Mouse (Mus musculus): ENCODE measurements around the gene Trim41. TPM values are rescaled to one million over a fixed set of nuclear protein-coding genes. Genes with fewer than 3 reads are reported as not detected.
"Not testable (repeated sequence)": the region's sequence is repeated elsewhere in the genome, so short reads cannot be mapped to it uniquely, and the experiment has no call there.

The Trim41 gene
- total RNA-seq, 2 experiments from 2014 or later: 16.3 to 21.0 TPM

DNA sequence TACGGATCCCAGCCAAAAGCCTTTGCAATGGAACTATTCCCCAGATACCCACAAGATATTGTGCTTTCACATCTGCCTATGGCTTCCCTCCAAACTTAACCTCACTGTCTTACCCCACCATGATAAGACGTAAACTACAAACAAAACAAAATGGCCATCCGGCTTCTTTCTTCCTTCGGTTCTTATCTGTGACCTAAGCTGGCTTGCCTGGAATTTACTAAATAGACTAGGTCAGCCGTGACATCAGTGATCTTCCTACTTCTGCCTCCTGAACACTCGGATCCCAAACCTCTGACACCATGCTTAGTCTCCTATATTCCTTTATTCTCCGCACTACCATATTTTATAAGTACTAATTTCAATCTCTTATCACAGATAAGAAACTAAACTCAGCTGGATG, 18.8 kb downstream of the Trim41 start:
- intact Hi-C loops (cut with DNase I; ENCODE audit: low total_unique reads): no loop called here
- DNase-seq: no peak

DNA sequence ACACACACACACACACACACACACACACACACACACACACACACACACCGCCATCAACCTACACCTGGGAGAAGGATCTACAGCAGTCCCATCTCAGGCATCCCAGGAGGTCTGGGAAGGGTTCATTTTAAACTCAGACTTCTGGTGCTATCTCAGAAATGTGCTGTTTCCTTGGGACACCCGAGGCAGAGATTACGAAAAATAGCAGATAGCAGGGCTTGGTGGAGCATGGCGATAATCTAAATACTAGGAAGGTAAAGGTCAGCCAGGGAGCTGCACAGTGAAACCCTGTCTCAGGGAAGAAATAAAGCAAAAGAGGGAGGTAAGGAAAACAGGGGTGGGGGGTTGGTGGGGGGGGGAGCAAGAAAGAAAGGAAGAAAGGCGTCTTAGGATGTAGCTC, 19.9 kb downstream of the Trim41 start:
- intact Hi-C loops (cut with DNase I; ENCODE audit: low total_unique reads): no loop called here
- no peak for DNase-seq

DNA sequence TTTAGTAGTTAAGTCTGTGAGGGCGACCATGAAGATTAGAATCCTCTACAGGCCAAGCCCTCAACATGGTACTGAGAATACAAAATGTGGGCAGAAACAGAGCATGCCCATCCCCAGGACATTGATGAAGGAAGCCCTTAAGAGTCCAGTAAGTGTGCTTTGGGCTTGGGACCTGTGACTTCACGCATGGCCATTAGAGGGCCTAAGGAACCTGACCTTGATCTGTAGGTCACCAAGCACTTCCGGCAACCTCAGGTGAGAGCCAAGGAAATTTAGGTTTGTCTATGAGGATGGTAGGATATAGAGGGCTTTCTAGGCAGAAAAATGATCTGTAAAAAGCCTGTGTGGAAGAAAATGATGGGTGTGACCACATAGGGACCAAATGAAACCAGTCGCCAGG, 20.9 kb downstream of the Trim41 start:
- intact Hi-C loops (cut with DNase I; ENCODE audit: low total_unique reads): no loop called here
- DNase-seq: no peak

DNA sequence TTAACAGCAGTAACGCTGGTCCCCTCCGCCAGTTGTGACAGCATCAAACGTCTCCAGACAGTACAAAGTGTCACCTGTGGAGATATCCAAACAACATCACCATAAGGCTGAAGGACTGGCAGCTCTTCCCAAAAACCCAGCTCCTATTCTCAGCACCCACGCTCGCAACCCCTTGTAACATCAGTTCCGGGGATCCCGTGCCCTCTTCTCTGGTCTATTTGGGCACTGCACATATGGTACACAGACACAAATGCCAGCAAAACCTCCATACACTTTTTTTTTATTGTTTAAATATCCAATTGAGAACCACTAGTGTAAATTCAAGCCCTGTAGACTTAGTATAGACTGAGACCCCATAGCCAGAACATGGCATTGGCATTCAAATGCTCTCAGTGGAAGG, 21.9 kb downstream of the Trim41 start:
- no peak for DNase-seq
- intact Hi-C loops (cut with DNase I; ENCODE audit: low total_unique reads): no loop called here

DNA sequence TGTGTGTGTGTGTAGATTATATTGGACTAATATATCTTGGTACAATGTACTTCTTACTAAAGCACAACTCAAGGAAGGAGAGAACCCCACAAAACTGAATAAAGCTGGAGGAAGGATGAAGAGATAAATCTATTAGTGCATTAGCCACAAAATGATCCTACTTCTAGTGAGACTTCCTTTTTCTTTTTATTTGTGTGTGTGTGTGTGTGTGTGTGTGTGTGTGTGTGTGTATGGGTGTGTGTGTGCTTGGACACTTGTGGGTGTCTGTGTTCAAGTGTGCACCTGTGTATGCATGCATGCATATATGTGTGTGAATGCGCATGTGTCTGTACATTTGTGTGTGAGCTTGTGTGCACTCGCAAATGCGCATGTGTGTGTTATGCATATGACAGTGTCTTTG, 24.0 kb downstream of the Trim41 start:
- no peak for DNase-seq
- intact Hi-C loops (cut with DNase I; ENCODE audit: low total_unique reads): no loop called here

DNA sequence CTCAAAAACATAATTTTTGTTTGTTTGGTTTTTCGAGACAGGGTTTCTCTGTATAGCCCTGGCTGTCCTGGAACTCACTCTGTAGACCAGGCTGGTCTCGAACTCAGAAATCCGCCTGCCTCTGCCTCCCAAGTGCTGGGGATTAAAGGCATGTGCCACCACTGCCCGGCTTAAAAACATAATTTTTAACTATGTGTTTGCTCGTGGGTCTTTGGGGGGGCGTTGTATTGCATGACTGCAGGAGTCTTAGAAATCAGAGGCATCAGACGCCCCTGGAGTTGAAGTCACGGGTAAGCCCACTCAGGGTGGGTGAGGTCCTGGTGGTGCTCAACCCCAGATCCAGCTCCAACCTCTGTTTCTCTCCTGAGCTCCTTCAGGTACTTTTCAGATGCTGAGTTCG, 25.3 kb downstream of the Trim41 start:
- DNase-seq; intact Hi-C loops (cut with DNase I; ENCODE audit: low total_unique reads): not testable (repeated sequence)

DNA sequence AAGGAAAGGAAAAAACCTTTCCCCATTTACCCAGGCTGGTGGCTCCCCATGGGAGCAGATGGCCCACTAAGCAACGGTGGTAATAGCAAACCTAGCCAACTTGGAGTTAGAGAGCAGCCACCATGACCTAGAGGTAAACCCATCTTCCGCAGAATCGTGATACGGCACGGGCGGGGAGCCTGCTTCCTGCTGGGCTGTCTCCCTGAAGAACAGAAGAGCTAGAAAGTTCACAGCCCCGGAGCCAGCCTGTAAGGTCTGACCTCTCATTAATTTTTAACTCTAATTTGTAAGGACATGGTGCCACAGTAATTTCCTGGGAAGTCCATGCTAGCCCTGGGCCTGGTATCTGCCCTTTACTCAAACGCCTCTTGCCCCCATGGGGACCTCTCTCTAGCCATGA, 26.2 kb downstream of the Trim41 start:
- intact Hi-C loops (cut with DNase I; ENCODE audit: low total_unique reads): no loop called here
- no peak for DNase-seq

DNA sequence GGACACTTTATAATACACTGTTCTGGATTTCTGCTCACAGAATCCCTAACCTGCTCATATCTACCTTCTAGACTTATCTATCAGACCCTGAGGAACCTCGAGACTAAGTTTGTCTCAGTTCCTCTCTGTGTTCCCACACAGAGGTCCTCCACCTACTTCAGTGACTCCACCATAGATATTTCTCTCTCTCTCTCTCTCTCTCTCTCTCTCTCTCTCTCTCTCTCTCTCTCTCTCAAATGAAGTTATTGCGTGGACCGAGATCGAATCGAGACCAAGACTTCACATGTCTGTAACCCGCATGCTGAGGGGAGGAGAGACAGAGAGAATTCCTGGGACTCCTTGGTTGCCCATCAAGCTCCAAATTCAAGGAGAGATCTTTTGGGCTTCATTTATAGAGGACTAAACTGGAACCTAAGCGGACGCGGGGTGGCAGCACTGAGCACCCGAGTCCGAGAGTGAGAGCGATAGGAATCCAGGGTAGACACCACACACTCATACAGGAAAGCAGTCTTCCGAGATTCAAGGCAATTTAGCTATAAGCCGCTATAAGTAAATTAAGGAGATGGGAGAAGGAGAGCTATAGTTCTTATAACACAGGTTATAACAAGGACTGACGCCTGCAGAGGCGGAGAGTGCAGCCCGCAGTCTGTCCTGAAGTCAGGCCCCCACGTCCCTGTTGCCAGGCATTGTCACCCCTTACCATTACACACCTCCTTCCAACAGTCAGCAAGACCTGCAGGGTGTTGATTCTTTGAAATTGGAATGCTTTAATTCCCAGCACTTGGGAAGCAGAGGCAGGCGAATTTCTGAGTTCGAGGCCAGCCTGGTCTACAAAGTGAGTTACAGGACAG, 27.0 kb downstream of the Trim41 start:
- peak; percentile 81 for DNase-seq
- intact Hi-C loops (cut with DNase I; ENCODE audit: low total_unique reads): loop anchor here (2.0 to 5.0 kb wide), 2 partner anchors 69 to 312 kb away; no protein-coding TSS in a partner anchor

DNA sequence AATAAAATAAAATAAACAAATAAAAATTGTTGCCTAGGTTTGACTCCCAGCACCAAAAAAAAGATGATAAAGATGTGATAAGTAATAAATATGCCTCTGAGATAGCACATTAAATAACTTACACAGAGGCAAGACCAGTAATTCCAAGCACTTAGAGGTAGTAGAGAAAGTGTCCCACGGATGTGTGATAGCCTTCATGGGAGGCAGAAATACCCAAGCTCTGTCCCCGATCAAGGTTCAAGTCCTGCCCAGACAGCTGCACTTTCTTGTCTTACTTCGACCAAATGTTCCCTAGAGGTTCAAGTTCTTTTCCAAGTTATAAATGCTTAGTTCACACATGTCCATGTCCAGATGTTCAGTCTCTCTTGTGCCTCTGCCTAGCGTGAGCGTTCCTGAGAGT, 27.9 kb downstream of the Trim41 start:
- intact Hi-C loops (cut with DNase I; ENCODE audit: low total_unique reads): loop anchor here (2.0 to 5.0 kb wide), 2 partner anchors 70 to 313 kb away; no protein-coding TSS in a partner anchor
- no peak for DNase-seq

DNA sequence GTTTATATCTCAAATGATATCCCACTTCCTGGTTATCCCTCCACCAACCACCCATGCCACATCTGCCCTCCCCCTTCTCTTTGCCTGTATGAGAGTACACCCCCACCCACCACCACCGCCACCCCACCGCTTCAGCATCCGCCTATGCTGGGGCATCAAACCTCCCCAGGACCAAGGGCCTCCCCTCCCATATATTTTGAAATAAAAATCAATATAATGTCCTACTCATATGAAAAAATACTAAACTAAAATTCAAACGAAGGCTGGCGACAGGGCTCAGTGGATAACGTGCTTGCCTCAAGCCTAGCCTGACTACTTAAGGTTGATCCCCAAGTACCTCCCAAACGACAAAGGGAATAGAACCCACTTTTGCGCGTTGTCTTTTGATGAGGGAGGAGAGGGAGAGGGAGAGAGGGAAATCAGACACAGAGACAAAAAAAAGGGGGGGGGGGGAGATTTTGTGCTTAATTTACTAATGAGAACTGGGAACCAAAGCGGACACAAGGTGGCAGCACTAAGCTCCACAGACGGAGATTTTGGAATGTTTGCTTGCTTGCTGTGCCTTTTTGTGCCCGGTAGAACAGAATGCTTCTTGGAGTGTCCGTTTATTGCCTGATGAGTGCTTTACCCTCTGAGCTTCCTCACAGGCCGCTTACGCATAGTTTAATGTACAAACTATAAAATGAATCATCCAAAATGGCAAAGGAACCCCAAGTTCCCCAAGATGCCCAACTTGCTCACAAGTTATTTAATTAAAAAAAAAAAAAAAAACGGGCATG, 28.7 kb downstream of the Trim41 start:
- peak; percentile 66 for DNase-seq
- intact Hi-C loops (cut with DNase I; ENCODE audit: low total_unique reads): loop anchor here (2.0 to 5.0 kb wide), 2 partner anchors 70 to 314 kb away; no protein-coding TSS in a partner anchor

DNA sequence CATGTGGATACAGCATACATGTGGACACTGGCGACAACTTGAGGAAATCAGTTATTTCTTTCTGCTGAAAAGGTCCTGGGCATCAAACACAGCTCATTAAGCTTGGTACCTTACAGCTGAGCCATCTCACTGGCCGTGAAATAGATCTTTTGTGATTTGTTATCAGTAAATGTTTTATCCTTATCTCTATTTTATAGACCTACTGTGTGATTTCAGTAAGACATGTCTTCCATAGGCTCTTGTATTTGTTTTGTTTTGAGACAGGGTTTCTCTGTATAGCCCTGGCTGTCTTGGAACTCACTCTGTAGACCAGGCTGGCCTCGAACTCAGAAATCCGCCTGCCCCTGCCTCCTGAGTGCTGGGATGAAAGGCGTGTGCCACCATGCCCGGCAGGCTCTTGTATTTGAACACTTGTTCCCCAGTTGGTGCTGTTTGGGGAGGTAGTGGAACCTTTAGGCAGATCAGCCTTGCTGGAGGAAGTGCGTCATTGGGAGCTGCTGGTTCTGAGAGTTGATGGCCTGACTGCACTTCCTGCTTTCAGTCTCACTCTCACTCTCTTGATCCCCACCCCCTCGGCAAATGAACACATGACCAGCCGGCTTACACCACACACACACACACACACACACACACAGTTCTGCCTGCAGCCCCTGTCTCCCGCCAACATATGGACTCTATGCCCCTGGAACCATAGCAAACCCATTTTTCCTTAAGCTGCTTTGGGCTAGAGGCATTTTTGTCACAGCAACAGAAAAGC, 29.5 kb downstream of the Trim41 start:
- DNase-seq: peak; percentile 23
- intact Hi-C loops (cut with DNase I; ENCODE audit: low total_unique reads): loop anchor here (2.0 to 5.0 kb wide), 2 partner anchors 71 to 315 kb away; no protein-coding TSS in a partner anchor

DNA sequence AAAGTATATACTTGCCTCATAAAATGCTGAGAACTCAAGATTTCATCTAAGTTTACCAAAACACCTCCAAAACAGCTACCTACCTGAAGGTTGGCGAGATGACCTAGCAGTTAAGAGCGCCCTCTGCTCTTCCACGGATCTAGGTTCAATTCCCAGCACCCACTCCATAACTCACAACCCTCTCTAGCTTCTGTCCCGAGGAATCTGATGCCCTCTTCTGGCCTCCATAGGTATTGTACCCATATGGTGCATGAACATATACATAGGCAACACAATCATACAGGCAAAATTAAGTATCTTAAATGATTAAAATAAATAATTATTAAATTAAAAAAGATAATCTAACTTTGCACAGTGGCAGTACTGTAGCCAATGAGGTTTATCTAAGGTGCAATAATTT, 34.9 kb downstream of the Trim41 start:
- intact Hi-C loops (cut with DNase I; ENCODE audit: low total_unique reads): no loop called here
- DNase-seq: no peak

DNA sequence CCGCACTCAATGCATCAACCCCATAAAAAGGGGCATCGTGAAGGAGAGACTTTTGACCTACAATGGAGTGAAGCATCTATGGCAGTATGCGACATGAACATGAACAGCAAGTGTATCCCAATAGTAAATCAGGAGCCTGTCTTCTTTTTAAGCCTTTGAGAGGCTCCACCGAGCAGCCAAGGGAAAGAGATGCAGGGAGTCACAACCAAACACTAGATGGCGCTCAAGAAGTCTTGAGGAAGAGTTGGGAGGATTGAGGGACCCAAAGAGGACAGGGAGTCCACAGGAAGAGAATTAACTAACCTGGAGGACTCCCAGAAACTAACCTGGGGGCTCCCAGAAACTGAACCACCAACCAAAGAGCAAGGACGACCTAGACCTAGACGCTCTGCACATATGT, 37.7 kb downstream of the Trim41 start:
- intact Hi-C loops (cut with DNase I; ENCODE audit: low total_unique reads): no loop called here
- DNase-seq: no peak

DNA sequence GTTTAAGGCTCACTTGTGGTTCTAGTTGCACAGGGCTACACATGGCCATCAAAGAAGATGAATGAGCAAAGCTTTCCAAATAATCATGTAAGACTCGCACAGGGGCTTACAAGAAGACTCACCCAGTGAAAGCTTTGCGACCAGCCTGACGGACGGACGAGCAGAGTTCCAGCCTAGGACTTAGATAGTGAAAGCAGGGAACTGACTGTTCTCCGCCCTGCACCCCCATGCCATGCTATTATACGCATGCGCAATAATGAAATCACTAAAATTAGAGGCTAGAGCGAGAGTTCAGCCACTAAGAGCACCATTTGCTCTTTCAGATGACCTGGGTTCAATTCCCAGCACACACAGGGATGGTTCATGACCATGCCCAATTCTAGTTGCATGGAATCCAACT, 39.9 kb downstream of the Trim41 start:
- DNase-seq: no peak
- intact Hi-C loops (cut with DNase I; ENCODE audit: low total_unique reads): no loop called here

DNA sequence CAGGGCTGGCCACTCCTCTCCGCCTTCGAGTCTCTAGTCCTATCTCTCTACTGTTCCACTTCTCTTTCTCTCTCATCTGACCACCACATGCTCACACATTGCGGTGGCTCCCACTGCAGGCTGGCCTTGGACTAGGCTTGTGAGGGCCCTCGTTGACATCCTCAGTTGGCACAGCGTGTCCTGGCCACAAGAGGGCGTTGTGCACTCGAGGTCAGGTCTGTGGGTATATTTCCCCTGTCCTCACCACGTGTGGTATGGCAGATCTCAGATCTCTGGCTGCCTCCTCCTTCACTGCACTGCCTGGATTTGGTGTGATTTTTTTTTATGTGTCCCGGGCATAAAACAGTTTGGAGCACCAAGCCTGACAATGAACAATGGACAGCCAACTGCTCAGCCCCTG, 40.5 kb downstream of the Trim41 start:
- intact Hi-C loops (cut with DNase I; ENCODE audit: low total_unique reads): no loop called here
- DNase-seq: no peak

DNA sequence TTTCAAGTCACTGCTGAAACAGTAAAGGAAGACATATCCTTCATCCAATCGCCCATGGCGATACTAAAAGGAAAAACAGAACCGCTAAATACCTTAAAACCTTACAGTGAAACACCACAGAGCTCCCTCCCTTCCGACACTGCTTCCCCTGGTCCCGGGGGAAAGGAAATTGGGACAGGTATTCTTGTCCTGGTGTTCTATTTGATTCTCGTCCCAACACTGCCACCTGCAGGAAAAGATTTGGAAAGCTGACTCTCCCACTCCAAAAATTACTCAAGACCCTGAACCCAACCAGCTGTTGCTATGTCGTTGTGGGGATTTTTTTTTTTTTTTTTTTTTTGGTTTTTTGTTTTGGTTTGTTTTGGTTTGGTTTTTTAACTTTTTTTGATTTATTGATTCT, 41.7 kb downstream of the Trim41 start:
- intact Hi-C loops (cut with DNase I; ENCODE audit: low total_unique reads): no loop called here
- no peak for DNase-seq

DNA sequence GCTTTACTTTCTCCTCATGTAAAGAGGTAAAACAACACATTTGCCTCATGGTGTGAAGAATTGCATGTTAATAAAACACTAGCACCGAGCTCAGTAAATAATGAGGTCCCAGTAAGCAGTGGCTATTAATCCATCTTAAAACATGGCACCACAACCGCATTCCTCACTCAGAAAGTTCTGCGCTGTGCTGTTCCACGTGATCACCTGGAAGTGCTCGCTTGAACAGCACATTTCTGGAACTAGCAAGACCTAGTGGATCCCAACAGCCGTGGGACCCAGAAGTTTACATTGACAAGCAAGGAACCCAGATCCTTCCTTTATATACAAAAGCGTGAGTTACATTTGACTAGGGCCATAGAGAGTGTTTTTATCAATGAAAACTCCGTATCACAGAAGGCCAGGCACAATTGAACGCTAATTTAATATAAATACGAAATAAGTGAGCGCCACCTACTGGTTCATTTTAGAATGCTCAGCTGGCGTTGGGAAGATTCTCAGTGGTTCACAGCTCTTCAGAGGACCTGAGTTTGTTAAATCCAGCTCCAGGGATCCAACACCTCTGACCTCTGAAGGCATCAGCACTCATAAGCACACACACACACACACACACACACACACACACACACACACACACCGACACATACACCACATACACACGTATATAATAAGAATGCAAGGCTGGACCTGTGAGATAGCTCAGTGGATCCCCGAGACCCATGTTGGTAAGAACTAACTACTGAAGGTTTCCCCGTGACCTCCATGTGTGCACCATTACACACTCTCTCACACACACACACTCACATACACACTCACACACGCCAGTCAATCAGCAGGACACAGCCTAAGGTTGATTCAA, 42.5 kb downstream of the Trim41 start:
- intact Hi-C loops (cut with DNase I; ENCODE audit: low total_unique reads): no loop called here
- DNase-seq: no peak

DNA sequence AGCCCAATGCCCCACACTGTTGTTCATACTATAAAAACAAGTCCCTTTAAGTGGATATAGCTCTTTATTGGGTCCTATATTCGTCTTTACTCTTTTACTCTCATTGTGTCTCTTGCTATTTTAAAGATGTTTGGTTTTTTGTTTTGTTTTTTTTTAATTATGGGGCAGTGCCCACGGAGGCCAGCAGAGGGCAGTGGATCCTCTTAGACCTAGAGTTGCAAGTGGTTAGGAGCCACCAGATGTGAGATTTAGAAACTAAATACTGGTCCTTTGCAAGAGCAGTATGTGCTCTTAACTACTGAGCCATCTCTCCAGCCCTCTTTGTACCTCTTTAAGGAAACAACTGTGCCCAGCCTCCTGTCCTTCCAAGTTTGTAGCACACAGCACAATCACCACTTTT, 45.5 kb downstream of the Trim41 start:
- intact Hi-C loops (cut with DNase I; ENCODE audit: low total_unique reads): no loop called here
- no peak for DNase-seq

DNA sequence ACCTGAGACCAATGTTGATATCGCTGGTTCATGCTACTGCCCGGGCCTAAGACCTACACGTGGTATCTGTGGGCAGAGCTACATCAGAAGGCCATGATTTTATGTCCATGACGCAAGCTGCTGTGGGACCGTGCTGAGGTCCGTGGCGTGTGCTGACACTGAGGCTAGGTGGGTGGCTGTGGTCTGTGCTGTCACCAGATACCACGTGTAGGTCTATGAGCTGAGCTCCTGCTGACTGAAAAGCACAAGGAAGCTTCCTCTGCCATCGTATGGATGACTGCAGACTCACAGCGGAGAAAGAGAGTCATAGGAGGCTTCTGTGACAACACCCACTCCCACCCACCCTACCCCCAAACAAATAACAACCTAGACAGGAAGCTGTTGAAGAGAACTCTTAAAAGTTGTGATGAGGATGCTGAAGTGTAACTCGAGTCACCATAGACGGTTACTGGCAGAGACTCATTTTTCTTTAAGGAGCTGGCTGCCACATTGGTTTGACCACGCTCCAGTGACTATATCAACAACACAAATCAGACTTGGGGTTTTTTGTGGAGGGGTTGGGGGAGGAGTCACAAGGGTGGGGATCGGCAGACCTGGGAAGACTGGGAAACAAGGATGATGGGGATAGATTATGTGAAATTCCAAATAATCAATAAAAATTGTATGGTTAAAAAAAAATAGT, 49.8 kb downstream of the Trim41 start:
- DNase-seq: no peak
- intact Hi-C loops (cut with DNase I; ENCODE audit: low total_unique reads): no loop called here

Measured in gastrocnemius, postnatal 14 days (tissue).